Mouse (Mus musculus) forebrain, embryonic 13.5 days (tissue): Measurements from ENCODE around the gene Anks1b. TPM values are rescaled to one million over a fixed set of nuclear protein-coding genes. Genes with fewer than 3 reads are reported as not detected.

ENCODE experiments used
- ATAC-seq: fragments of 200-750 bp; cut with Nextera tagmentation; 2 replicates; pipeline ENCODE4 v1.8.0; 2017
- H3K27ac ChIP-seq: fragments of 300-500 bp; sonication (generic); 2 replicates; pipeline ENCODE4 v1.5.1; 2015; ENCODE audit warnings: inconsistent platforms, mild to moderate bottlenecking, moderate library complexity
- H3K27me3 ChIP-seq: fragments of 300-500 bp; sonication (generic); 2 replicates; pipeline ENCODE4 v1.6.1; 2015; ENCODE audit warnings: mild to moderate bottlenecking, inconsistent platforms
- H3K36me3 ChIP-seq: fragments of 300-500 bp; sonication (generic); 2 replicates; pipeline ENCODE4 v1.6.1; 2015; ENCODE audit warnings: mild to moderate bottlenecking, inconsistent platforms; ENCODE audit not compliant: poor library complexity, severe bottlenecking
- H3K4me1 ChIP-seq: fragments of 300-500 bp; sonication (generic); 2 replicates; pipeline ENCODE4 v1.6.1; 2015; ENCODE audit warnings: inconsistent platforms
- H3K4me2 ChIP-seq: fragments of 300-500 bp; sonication (generic); 2 replicates; pipeline ENCODE4 v1.6.1; 2015; ENCODE audit warnings: inconsistent platforms, mild to moderate bottlenecking, moderate library complexity
- H3K4me3 ChIP-seq: fragments of 300-500 bp; sonication (generic); 2 replicates; pipeline ENCODE4 v1.5.1; 2015; ENCODE audit warnings: mild to moderate bottlenecking, inconsistent platforms
- H3K9ac ChIP-seq: fragments of 300-500 bp; sonication (generic); 2 replicates; pipeline ENCODE4 v1.6.1; 2015; ENCODE audit warnings: mild to moderate bottlenecking, inconsistent platforms
- H3K9me3 ChIP-seq: fragments of 300-500 bp; sonication (generic); replicated peaks from 2 replicates; pipeline ENCODE4 v1.6.1; 2016; ENCODE audit warnings: inconsistent platforms
- WGBS: fragments of 180-500 bp; shearing (Covaris S2); methylation state at CpG from one replicate; pipeline ENCODE4 v1.1.7; 2015; 5-methylcytosine and 5-hydroxymethylcytosine counted together
- polyA plus RNA-seq: library from polyadenylated mRNA; unstranded; fragments of >200 nt; fragmentation: Nextera tagmentation; extraction: Ambion mirVana; gene quantifications from 2 replicates; pipeline ENCODE4 v1.2.1, GENCODE M21; 2015

Gene Anks1b
- polyA plus RNA-seq, 1 experiment from 2014 or later, result 28.7 TPM

DNA sequence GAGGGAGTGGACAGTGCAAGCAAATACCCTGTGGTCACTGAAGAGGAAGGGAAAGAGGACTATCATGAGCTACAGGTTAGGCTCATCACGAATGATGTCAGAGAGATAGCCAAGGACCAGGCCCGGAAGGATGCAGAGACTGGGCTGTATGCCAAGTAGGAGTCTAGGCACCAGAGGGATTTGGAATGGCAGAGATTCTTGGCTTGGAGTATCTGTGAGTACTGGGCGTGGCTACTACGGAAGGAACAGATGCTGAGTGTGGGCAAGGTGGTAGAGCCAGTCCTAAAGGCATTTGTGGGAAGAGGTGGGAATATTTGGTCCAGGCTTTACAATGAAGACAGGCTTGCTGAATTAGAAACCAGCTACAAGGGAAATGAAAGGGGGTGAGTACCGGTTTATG, 823.4 kb downstream of the Anks1b start:
- Histone ChIP-seq H3K4me3 (no peak overlapping the region), H3K4me1 (peaks cover 8% of the 10 kb centered on the region; the same call in 1 of the 2 replicates), H3K4me2 (no peak overlapping the region), H3K27me3 (no peaks in the 10 kb centered on the region), H3K9me3 (no peaks in the 10 kb centered on the region), H3K36me3 (no peaks in the 10 kb centered on the region), H3K27ac (no peak overlapping the region), H3K9ac (no peak overlapping the region)
- ATAC-seq, result no peak
- WGBS, result 75% methylated on average over 5 of the region's 5 CpGs

DNA sequence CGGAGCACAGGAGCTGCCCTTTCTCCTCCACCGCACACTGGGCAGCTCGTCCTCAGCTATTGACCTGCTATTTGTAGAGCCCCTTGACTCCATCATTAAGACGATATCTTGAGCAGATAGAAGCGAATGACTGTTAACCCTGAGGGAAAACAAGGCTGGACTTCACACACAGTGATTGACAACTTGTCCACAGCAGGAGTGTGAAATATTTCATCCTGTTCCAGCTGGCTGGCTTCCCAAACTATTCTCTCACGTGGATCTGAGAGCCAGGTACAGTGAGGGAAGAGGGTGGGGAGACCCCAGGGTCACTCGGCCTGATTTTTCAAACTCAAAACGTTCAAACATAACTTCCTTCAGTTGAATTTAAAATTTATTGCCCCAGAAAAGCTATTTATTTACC, 824.1 kb downstream of the Anks1b start:
- Histone ChIP-seq H3K36me3 (no peaks in the 10 kb centered on the region), H3K27ac (no peak overlapping the region), H3K4me3 (no peak overlapping the region), H3K4me1 (peaks cover 8% of the 10 kb centered on the region; the same call in 1 of the 2 replicates), H3K4me2 (no peak overlapping the region), H3K27me3 (no peaks in the 10 kb centered on the region), H3K9ac (no peak overlapping the region), H3K9me3 (no peaks in the 10 kb centered on the region)
- WGBS, result 53% methylated on average over 8 of the region's 8 CpGs
- no peak for ATAC-seq

DNA sequence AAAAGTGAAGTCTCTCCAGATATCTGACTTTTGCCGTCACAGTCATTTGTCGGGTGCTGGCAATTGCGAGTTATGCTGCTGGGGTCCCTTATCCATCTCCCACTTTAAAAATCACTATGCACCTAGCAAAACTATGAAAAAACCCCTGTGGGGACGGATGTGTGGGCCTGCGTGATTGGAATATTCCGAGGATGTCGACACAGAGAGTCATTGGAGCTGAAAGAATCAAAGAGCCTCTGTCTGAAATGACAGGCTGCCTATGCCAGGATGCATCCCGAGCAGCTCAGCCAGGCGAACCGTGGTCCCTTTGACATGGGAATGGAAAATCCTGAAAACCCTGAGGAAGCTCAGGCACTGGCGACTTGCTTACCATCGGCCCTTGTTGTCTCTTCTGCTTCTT, 825.9 kb downstream of the Anks1b start:
- H3K9me3 ChIP-seq, result no peaks in the 10 kb centered on the region
- no peak overlapping the region for H3K27ac ChIP-seq
- no peak overlapping the region for H3K4me3 ChIP-seq
- peaks cover 8% of the 10 kb centered on the region; the same call in 1 of the 2 replicates for H3K4me1 ChIP-seq
- WGBS, result 83% methylated on average over 12 of the region's 12 CpGs
- H3K27me3 ChIP-seq, result 0 out of 2 replicates have a peak, but pooled peaks cover 3% of the 10 kb centered on the region
- H3K36me3 ChIP-seq, result no peaks in the 10 kb centered on the region
- H3K4me2 ChIP-seq, result no peak overlapping the region
- no peak overlapping the region for H3K9ac ChIP-seq
- no peak for ATAC-seq

DNA sequence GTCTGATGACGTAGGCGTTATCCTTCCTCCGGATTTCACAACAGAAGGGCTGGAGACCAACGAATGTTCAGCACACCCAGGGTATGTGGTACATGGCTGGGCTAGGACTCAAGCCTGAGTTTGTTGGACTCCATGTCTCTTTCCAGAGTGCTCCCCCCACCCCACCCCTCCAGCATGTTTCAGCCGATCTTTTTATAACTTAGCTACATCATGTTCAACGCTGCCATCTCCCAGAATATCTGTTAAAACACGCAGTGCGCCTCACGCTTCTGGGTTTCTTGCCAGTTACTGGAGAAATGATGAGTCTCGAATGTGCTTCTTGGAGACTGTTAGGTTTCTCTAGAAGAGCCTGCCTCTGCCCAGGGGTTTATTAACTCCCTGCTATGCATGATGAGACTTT, 831.3 kb downstream of the Anks1b start:
- peaks cover 17% of the 10 kb centered on the region; the same call in 1 of the 2 replicates for H3K27me3 ChIP-seq
- WGBS, result 89% methylated on average over 10 of the region's 10 CpGs

DNA sequence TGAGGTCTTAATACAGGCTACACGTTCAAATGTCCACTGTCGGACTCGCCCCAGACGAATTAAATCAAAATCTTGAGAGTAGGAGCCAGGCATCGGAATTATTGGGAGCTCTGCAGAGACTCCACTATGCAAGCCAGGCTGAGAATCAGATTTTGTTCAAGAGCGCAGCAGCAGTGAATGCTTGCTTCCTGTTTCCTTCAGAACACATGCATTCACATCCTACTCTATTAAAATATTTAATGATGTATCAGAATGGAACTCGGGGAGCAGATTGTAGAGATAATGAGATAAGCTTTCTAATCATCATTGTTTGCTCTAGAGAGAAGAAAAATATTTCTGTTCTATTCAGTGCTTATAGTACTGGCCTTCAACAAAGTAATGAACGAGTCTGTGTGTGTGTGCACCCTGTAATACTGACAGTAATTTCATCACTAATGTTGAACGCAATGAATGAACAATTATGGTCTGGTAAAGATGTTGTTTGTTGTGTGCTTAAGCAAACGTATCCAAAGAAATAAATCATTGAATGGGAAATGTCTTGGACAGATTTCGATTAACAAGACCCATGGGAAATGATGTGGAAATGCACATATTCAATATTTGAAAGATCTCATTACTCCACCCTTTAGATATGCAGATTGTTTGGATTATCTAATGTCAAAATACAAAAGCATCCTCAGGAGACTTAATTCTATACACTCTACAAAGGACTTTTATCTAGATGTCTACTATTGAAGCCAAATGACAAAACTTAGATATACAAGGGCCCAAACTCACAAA, 835.7 kb downstream of the Anks1b start:
- H3K27ac ChIP-seq, result peak overlapping the region; percentile 11; the same call in 1 of the 2 replicates
- WGBS, result 21% methylated on average over 11 of the region's 11 CpGs
- no peaks in the 10 kb centered on the region for H3K9me3 ChIP-seq

More for the DNA sequence above, 831.3 kb downstream of the Anks1b start:
- no peak overlapping the region for H3K9ac ChIP-seq
- H3K9me3 ChIP-seq, result no peaks in the 10 kb centered on the region
- no peaks in the 10 kb centered on the region for H3K36me3 ChIP-seq
- no peak overlapping the region for H3K4me3 ChIP-seq
- ATAC-seq, result no peak
- H3K4me2 ChIP-seq, result no peak overlapping the region
- H3K4me1 ChIP-seq, result peaks cover 13% of the 10 kb centered on the region
- H3K27ac ChIP-seq, result no peak overlapping the region

DNA sequence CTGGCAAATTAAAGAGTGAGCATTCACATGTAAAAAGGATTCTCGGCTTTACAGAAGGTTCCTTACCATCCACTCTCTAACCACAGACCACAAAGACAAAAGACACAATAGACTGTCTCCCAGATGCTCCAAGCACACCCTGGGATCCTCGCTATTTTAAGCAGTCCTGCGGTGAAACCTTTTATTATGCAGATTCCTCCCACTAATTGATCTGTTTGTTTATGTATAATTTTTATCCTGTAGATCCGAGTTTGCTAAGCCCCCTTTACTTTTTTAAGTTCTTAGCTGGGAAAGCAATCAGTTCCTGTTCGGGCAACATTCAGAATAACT, 836.3 kb downstream of the Anks1b start:
- Histone ChIP-seq H3K4me1 (peaks cover 19% of the 10 kb centered on the region), H3K9ac (no peak overlapping the region), H3K36me3 (peaks cover 4% of the 10 kb centered on the region; the same call in 1 of the 2 replicates), H3K4me2 (no peak overlapping the region), H3K27ac (no peak overlapping the region), H3K4me3 (no peak overlapping the region), H3K9me3 (0 out of 2 replicates have a peak, but pooled peaks cover 4% of the 10 kb centered on the region), H3K27me3 (peaks cover 11% of the 10 kb centered on the region; the same call in 1 of the 2 replicates)
- ATAC-seq, result peak; percentile 66; the same call in 1 of the 2 replicates
- WGBS, result 2% methylated on average over 5 of the region's 5 CpGs

More for the DNA sequence above, 835.7 kb downstream of the Anks1b start:
- H3K9ac ChIP-seq, result no peak overlapping the region
- peaks cover 16% of the 10 kb centered on the region; the same call in 1 of the 2 replicates for H3K27me3 ChIP-seq
- peak; percentile 80 for ATAC-seq
- H3K4me1 ChIP-seq, result peaks cover 19% of the 10 kb centered on the region
- H3K4me2 ChIP-seq, result no peak overlapping the region
- H3K36me3 ChIP-seq, result no peaks in the 10 kb centered on the region
- H3K4me3 ChIP-seq, result no peak overlapping the region

DNA sequence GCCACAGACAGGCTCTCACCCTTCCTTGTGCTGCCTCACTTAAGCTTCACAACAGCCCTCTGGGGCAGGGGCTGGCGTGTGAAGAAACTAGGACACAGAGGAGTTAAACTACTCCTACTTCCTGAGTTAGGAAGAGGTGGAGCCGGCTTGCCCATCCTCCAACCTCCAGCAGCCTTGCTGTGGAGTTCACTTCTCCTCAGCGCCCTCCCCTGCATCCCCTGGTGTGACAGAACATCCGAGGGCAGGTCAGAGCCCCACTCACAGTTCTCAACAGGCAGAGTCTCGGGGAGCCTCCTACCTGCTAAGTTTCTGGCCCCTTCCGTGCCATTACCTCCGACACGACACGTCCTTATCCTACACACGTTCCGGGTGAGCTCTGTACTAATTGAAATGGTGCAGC, 844.7 kb downstream of the Anks1b start:
- H3K4me3 ChIP-seq, result no peak overlapping the region
- WGBS, result 59% methylated on average over 11 of the region's 11 CpGs
- H3K27ac ChIP-seq, result no peak overlapping the region
- no peaks in the 10 kb centered on the region for H3K27me3 ChIP-seq
- H3K36me3 ChIP-seq, result peaks cover 6% of the 10 kb centered on the region; the same call in 1 of the 2 replicates
- H3K4me2 ChIP-seq, result no peak overlapping the region
- no peaks in the 10 kb centered on the region for H3K4me1 ChIP-seq
- H3K9me3 ChIP-seq, result 0 out of 2 replicates have a peak, but pooled peaks cover 6% of the 10 kb centered on the region
- H3K9ac ChIP-seq, result no peak overlapping the region
- no peak for ATAC-seq

DNA sequence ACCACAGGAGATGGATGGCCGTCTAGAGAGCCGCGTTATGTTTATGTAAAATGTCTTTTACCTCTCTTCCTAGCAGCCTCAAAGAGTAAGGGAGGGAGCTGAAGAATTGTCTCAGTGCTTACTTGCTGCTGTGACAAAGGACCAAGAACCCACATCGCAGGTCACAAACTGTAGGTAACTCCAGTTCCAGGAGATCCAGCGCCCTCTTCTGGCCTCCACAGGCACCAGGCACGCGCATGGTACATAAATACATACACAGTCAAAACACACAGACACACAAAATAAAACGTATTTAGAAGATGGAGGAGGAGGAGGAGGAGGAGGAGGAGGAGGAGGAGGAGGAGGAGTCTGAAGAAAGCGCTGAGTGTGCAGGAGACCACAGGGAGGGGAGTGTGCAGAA, 845.4 kb downstream of the Anks1b start:
- no peaks in the 10 kb centered on the region for H3K4me1 ChIP-seq
- no peak overlapping the region for H3K4me3 ChIP-seq
- H3K27ac ChIP-seq, result no peak overlapping the region
- H3K27me3 ChIP-seq, result no peaks in the 10 kb centered on the region
- peaks cover 6% of the 10 kb centered on the region; the same call in 1 of the 2 replicates for H3K36me3 ChIP-seq
- 0 out of 2 replicates have a peak, but pooled peaks cover 6% of the 10 kb centered on the region for H3K9me3 ChIP-seq
- no peak overlapping the region for H3K9ac ChIP-seq
- no peak overlapping the region for H3K4me2 ChIP-seq
- no peak for ATAC-seq
- 91% methylated on average over 8 of the region's 9 CpGs for whole genome bisulfite sequencing

DNA sequence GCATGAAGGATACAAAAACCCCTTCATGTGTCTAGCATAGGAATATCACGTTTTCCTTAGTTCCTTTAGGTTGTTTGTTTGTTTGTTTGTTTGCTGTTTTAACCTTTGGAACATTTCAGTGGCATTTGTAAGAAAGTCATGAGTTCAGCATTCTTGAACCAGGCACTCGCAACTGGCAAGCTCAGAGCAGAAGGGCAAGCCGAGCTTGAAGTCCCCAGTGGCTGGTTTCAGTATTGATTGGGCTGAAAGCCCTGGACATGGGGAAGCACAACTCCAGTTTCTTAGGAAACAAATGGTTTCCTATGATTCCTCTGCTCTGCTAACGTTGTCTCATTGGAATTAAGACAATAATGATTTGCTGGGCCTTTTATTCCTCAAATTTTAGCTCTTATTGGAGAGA, 846.7 kb downstream of the Anks1b start:
- H3K9ac ChIP-seq, result no peak overlapping the region
- no peak for ATAC-seq
- no peaks in the 10 kb centered on the region for H3K36me3 ChIP-seq
- no peaks in the 10 kb centered on the region for H3K27me3 ChIP-seq
- 53% methylated on average over 4 of the region's 4 CpGs for WGBS
- no peak overlapping the region for H3K4me2 ChIP-seq
- no peaks in the 10 kb centered on the region for H3K4me1 ChIP-seq
- no peak overlapping the region for H3K27ac ChIP-seq
- no peak overlapping the region for H3K4me3 ChIP-seq
- no peaks in the 10 kb centered on the region for H3K9me3 ChIP-seq

DNA sequence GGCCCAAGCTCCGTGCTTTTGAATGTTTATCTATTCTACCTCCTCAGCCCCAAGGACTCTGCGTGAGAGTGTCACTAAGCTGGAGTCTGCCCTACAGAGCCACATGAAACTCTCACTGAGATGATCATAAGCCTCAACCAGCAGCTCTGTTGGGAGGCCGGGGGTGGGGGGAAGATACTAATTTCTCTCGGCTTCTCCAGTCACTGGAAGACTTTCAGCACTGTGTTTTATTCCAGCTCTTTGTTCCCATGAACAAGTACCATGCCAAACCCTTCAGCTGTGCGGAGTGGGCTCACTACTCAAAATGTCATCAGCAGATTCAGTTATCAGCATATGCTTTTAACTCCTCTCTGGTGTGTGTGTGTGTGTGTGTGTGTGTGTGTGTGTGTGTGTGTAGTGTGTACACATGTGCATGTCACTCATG, 849.8 kb downstream of the Anks1b start:
- H3K4me1 ChIP-seq, result no peaks in the 10 kb centered on the region
- H3K9ac ChIP-seq, result no peak overlapping the region
- H3K36me3 ChIP-seq, result no peaks in the 10 kb centered on the region
- ATAC-seq, result peak; percentile 33; the same call in 1 of the 2 replicates
- no peaks in the 10 kb centered on the region for H3K9me3 ChIP-seq
- WGBS, result 61% methylated on average over 5 of the region's 5 CpGs
- no peak overlapping the region for H3K27ac ChIP-seq
- H3K27me3 ChIP-seq, result peaks cover 6% of the 10 kb centered on the region; the same call in 1 of the 2 replicates
- no peak overlapping the region for H3K4me2 ChIP-seq
- no peak overlapping the region for H3K4me3 ChIP-seq

DNA sequence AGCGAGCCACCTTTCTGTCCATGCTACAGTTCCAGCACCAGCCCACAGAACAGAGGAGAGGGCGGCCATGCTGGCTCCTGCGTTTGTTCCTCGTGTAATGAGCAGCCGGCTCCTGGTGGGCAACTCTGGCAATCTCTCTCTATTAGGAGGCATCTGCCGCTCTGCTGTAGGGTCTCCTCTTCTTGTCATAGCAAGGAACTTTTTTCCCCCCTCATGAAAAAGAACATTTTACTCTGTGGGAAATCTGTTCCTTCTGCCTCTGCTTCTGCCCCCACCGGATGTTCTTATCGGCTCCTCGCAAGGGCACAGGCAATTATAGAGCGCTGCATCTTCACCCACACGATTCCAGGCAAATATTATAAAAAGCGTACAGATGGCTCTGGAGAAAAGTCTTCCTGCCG, 850.6 kb downstream of the Anks1b start:
- no peaks in the 10 kb centered on the region for H3K9me3 ChIP-seq
- no peaks in the 10 kb centered on the region for H3K36me3 ChIP-seq
- peaks cover 6% of the 10 kb centered on the region; the same call in 1 of the 2 replicates for H3K27me3 ChIP-seq
- ATAC-seq, result peak; percentile 40
- peak overlapping the region; percentile 35; the same call in 1 of the 2 replicates for H3K27ac ChIP-seq
- 0 out of 2 replicates have a peak, but pooled peaks cover 3% of the 10 kb centered on the region for H3K4me1 ChIP-seq
- H3K4me2 ChIP-seq, result no peak overlapping the region
- H3K4me3 ChIP-seq, result no peak overlapping the region
- no peak overlapping the region for H3K9ac ChIP-seq
- 79% methylated on average over 13 of the region's 13 CpGs for WGBS

DNA sequence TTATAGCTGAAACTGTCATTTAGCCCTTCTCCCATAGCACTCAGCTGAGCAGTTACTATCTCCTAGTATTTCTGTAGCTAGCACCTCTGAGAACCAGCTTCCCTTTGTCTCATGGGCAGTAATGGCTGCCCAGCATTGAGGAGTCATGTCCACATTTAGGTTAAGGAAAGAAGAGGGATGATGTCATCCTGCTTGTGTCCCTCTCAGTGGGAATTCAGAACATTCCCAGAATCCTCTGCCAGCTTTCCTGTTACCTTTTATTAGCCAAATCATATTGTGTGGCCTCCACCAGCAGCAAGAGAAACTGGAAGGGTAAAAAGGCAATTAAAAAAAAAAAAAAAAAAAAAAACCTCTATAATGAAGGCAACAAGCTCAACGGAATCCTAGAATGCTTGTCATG, 851.6 kb downstream of the Anks1b start:
- ATAC-seq, result no peak
- Histone ChIP-seq H3K9me3 (no peaks in the 10 kb centered on the region), H3K9ac (no peak overlapping the region), H3K27me3 (peaks cover 6% of the 10 kb centered on the region; the same call in 1 of the 2 replicates), H3K4me2 (no peak overlapping the region), H3K4me3 (no peak overlapping the region), H3K27ac (no peak overlapping the region), H3K36me3 (no peaks in the 10 kb centered on the region), H3K4me1 (peaks cover 10% of the 10 kb centered on the region)
- WGBS, result 47% methylated on average over 1 of the region's 1 CpGs
